Mouse (Mus musculus) hindbrain, postnatal 0 days (tissue): ENCODE data around the gene Apoa1. TPM values are rescaled to one million over a fixed set of nuclear protein-coding genes. Genes with fewer than 3 reads are reported as not detected.

Experiments
- ATAC-seq: fragments of 200-750 bp; cut with Nextera tagmentation; 2 replicates; pipeline ENCODE4 v1.8.0; 2017; ENCODE audit warnings: mild to moderate bottlenecking, moderate TSS enrichment, moderate library complexity
- DNase-seq: peaks from one replicate; pipeline ENCODE4 v3.0.0-alpha.2; 2015; ENCODE audit warnings: low spot score
- H3K27ac ChIP-seq: fragments of 300-500 bp; sonication (generic); 2 replicates; pipeline ENCODE4 v1.5.1; 2014; ENCODE audit warnings: mild to moderate bottlenecking
- H3K27me3 ChIP-seq: fragments of 300-500 bp; sonication (generic); 2 replicates; pipeline ENCODE4 v1.6.1; 2014; ENCODE audit warnings: low read length, mixed read lengths; ENCODE audit not compliant: insufficient read depth
- H3K36me3 ChIP-seq: fragments of 300-500 bp; sonication (generic); 2 replicates; pipeline ENCODE4 v1.6.1; 2014; ENCODE audit warnings: low read length, mixed read lengths; ENCODE audit not compliant: insufficient read depth
- H3K4me1 ChIP-seq: fragments of 300-500 bp; sonication (generic); 2 replicates; pipeline ENCODE4 v1.6.1; 2014; ENCODE audit warnings: antibody characterized with exemption, low read length, mixed read lengths; ENCODE audit not compliant: insufficient read depth
- H3K4me2 ChIP-seq: fragments of 300-500 bp; sonication (generic); 2 replicates; pipeline ENCODE4 v1.6.1; 2014; ENCODE audit warnings: low read depth, mild to moderate bottlenecking, low read length, moderate library complexity, mixed read lengths
- H3K4me3 ChIP-seq: fragments of 300-500 bp; sonication (generic); 2 replicates; pipeline ENCODE4 v1.5.1; 2014; ENCODE audit warnings: low read length
- H3K9ac ChIP-seq: fragments of 300-500 bp; sonication (generic); replicated peaks from 2 replicates; pipeline ENCODE4 v1.6.1; 2014; ENCODE audit warnings: mild to moderate bottlenecking, low read length, moderate library complexity, mixed read lengths
- H3K9me3 ChIP-seq: fragments of 300-500 bp; sonication (generic); 2 replicates; pipeline ENCODE4 v1.6.1; 2016; ENCODE audit warnings: low read length, mixed read lengths
- CTCF ChIP-seq: IDR thresholded peaks from 2 replicates; pipeline ENCODE4 v1.5.1; 2016; ENCODE audit warnings: antibody characterized with exemption, control low read depth, low read depth
- WGBS: fragments of 180-500 bp; shearing (Covaris S2); extraction: QIAGEN DNeasy Blood & Tissue Kit; methylation state at CpG from one replicate; pipeline ENCODE4 v1.1.7; 2014; 5-methylcytosine and 5-hydroxymethylcytosine counted together
- polyA plus RNA-seq: library from polyadenylated mRNA; unstranded; fragments of >200 nt; fragmentation: Nextera tagmentation; extraction: Ambion mirVana; gene quantifications from 2 replicates; pipeline ENCODE4 v1.2.1, GENCODE M21; 2015
- total RNA-seq: library from RNA; depleted of rRNA; stranded (reverse); fragments of >200 nt; gene quantifications from 2 replicates; pipeline ENCODE4 v1.2.3, GENCODE M21; 2014; rRNA removed

Apoa1 gene
- total and polyA plus RNA-seq, 2 experiments from 2014 or later, result 1.6 to 4.5 TPM

DNA sequence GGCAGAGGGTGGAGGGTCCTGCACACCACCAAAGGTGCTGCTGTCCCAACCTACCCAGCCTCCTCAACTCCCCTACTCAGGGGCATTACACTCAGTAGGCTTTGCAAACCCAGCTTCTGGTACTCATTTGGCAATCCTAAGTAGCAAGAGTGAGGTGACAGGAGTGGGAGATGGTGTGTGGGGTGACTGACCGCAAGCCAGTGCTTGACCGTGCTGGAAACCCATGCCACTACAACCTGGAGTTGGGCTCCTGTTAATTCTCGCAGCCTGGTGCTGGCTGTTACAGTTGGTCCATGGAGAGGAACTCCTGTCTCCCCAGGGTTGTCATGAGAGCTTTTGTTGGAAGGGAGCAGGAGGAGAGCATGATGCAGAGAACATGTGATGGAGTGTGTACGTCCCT, 42.4 kb downstream of the Apoa1 start:
- Histone ChIP-seq H3K4me3 (no peak overlapping the region), H3K36me3 (peaks cover 9% of the 10 kb centered on the region), H3K9ac (no peak overlapping the region), H3K4me2 (no peak overlapping the region), H3K4me1 (peaks cover 5% of the 10 kb centered on the region; the same call in 1 of the 2 replicates), H3K9me3 (no peaks in the 10 kb centered on the region), H3K27ac (no peak overlapping the region), H3K27me3 (no peaks in the 10 kb centered on the region; the same call in 1 of the 2 replicates)
- DNase-seq (no peak), ATAC-seq (no peak)
- no peak for TF ChIP-seq CTCF
- 94% methylated on average over 4 of the region's 4 CpGs for WGBS

DNA sequence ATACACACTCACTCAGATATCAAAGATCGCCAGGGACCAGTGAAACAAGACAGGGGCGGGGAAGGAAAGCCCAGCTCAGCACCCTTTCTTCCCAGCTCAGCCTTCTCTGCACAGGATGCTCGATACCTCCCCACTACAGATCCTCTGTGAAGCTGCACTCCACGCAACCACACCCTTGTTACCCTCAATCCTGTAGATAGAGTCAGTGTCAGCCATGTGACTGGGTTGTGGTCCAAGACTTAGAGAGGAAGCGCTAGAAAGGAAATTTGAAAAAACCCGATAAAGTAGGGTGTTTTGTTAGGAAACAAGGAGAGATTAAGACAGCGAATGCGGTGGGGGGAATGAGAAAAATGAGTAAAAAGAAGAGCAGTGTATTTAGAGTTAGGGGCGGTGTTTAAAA, 43.7 kb downstream of the Apoa1 start:
- no peak for TF ChIP-seq CTCF
- peaks cover 22% of the 10 kb centered on the region for H3K36me3 ChIP-seq
- no peaks in the 10 kb centered on the region for H3K9me3 ChIP-seq
- no peak overlapping the region for H3K9ac ChIP-seq
- peaks cover 5% of the 10 kb centered on the region; the same call in 1 of the 2 replicates for H3K4me1 ChIP-seq
- peak overlapping the region; percentile 95; the same call in 1 of the 2 replicates for H3K4me2 ChIP-seq
- no peak overlapping the region for H3K27ac ChIP-seq
- DNase-seq, result no peak
- no peak for ATAC-seq
- no peaks in the 10 kb centered on the region; the same call in 1 of the 2 replicates for H3K27me3 ChIP-seq
- H3K4me3 ChIP-seq, result no peak overlapping the region
- WGBS, result 89% methylated on average over 9 of the region's 9 CpGs

DNA sequence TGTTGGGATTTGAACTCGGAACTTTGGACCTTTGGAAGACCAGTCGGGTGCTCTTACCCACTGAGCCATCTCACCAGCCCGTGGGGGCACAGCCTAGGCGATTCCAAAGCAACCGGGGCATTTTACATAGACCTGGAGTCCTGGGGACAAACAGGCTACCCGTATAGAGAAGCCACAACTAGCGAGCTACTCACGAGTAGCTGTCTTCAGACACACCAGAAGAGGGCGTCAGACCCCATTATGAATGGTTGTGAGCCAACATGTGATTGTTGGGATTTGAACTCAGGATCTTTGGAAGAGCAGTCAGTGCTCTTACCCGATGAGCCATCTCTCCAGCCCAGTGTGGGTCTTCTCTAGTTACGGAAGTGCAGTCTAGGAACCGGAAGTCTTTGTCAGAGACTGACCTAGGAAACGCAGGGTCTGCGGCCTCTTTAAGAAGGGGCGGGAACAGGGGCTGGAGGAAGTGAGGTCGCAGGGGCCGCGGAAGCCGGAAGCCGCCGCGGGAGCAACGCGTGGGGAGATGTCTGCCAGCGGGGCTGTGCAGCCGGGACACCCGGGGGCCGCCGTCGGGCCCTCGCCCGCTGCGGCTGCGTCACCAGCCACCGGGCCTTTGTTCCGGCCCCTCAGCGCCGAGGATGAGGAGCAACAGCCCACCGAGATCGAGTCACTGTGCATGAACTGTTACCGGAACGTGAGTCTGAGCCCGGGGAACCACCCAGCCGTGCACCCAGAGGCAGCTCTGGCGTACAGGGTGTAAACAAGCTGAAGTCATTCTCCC, 44.5 kb downstream of the Apoa1 start, which contains the start of gene Zpr1:
Gene Zpr1, plus strand, starts transcription at position 388 of the 778 bp plus-strand sequence.
- H3K4me1 ChIP-seq, result peaks cover 5% of the 10 kb centered on the region; the same call in 1 of the 2 replicates
- peak within 1 kb of the TSS; percentile 95 for H3K4me2 ChIP-seq
- 6% methylated on average over 45 of the region's 45 CpGs for WGBS
- no peaks in the 10 kb centered on the region for H3K9me3 ChIP-seq
- ATAC-seq, result peak; percentile 96
- H3K36me3 ChIP-seq, result peaks cover 30% of the 10 kb centered on the region
- peak; percentile 95 for DNase-seq
- peak; percentile 57 for TF ChIP-seq CTCF
- H3K27me3 ChIP-seq, result no peaks in the 10 kb centered on the region; the same call in 1 of the 2 replicates
- H3K4me3 ChIP-seq, result peak within 1 kb of the TSS; percentile 71
- H3K9ac ChIP-seq, result peak within 1 kb of the TSS; percentile 68
- peak within 1 kb of the TSS; percentile 70 for H3K27ac ChIP-seq

DNA sequence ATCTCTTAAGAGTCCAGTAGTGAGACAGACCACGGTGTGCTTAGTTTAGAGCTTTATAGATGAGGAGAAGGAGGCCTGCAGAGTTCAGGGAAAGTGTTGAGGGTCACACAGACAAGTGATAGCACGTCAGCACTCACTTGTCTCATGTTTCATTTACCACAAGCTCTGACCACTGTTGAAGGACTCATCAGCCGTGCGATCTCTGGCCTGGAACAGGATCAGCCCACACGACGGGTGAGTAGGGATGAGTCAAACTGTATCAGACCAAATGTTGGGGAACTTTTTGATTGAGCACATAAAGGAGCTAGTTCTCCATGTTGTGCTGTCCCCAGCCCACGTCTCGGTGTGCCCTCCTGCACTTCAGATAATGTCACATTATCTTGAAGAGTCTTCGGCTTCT, 46.1 kb downstream of the Apoa1 start:
- Histone ChIP-seq H3K27ac (no peak overlapping the region), H3K4me2 (no peak overlapping the region), H3K4me3 (no peak overlapping the region), H3K9me3 (no peaks in the 10 kb centered on the region), H3K4me1 (peaks cover 5% of the 10 kb centered on the region; the same call in 1 of the 2 replicates), H3K36me3 (peaks cover 39% of the 10 kb centered on the region), H3K27me3 (no peaks in the 10 kb centered on the region), H3K9ac (no peak overlapping the region)
- TF ChIP-seq CTCF, result no peak
- WGBS, result 92% methylated on average over 9 of the region's 9 CpGs
- DNase-seq (no peak), ATAC-seq (no peak)

Other genes with a start within 250 kb of the Apoa1 start
- gene Pafah1b2, start 215.9 kb upstream of the Apoa1 start, total RNA-seq, result 137 and 186 TPM in 2 replicates
- gene Pafah1b2, start 215.9 kb upstream of the Apoa1 start, polyA plus RNA-seq, result 222 and 243 TPM in 2 replicates
- gene Sik3, start 215.8 kb upstream of the Apoa1 start, total RNA-seq, result 32.3 and 37.1 TPM in 2 replicates
- 12.5 and 12.6 TPM in 2 replicates for gene Sik3, start 215.8 kb upstream of the Apoa1 start, polyA plus RNA-seq
- not detected in 2 replicates for gene Apoc3, start 7.1 kb downstream of the Apoa1 start, total RNA-seq
- not detected in 2 replicates for gene Apoc3, start 7.1 kb downstream of the Apoa1 start, polyA plus RNA-seq
- not detected in 2 replicates for gene Apoa4, start 12.1 kb downstream of the Apoa1 start, total RNA-seq
- gene Apoa4, start 12.1 kb downstream of the Apoa1 start, polyA plus RNA-seq, result not detected in 2 replicates
- gene Apoa5, start 40.1 kb downstream of the Apoa1 start, total RNA-seq, result 0.21 and 1.2 TPM in 2 replicates
- not detected in 2 replicates for gene Apoa5, start 40.1 kb downstream of the Apoa1 start, polyA plus RNA-seq
- gene Zpr1, start 44.5 kb downstream of the Apoa1 start, total RNA-seq, result 20.0 and 43.1 TPM in 2 replicates
- gene Zpr1, start 44.5 kb downstream of the Apoa1 start, polyA plus RNA-seq, result 45.7 and 47.3 TPM in 2 replicates
- 12.6 and 16.4 TPM in 2 replicates for gene Bud13, start 54.4 kb downstream of the Apoa1 start, total RNA-seq
- gene Bud13, start 54.4 kb downstream of the Apoa1 start, polyA plus RNA-seq, result 11.8 and 12.3 TPM in 2 replicates
- gene 4931429L15Rik, start 91.4 kb downstream of the Apoa1 start, total RNA-seq, result 0.07 TPM in 1 of 2 replicates, not detected in the other
- gene 4931429L15Rik, start 91.4 kb downstream of the Apoa1 start, polyA plus RNA-seq, result not detected in 2 replicates